In the genomic region with DNA sequence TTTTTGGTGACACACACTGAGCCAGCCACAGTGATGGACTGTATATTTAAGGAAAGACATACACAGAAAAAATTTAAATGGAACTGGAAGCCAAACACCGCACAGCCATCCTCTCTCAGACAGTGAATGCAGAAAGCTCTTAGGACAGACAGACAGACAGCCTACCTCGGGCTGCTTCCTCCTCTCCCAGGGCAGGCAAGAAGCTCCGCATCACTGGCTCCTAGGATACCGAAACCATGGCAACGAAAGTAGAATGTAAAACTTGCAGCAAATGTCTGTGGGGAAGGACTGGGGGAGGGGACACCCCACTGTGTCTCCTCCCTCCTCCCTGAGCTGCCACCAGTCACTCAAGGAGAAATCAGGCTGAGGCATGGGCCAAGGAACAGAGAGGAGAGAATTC, we compare ENCODE assay signal across 8 mouse cellular contexts. TPM values are rescaled to one million over a fixed set of nuclear protein-coding genes. Genes with fewer than 3 reads are reported as not detected.
DNase-seq lines count a peak whose midpoint lies in the region; ATAC-seq lines count a peak whose summit lies in the region.

No protein-coding gene starts in this region.

- peaks cover 19% of the 10 kb centered on the region for H3K36me3 ChIP-seq in heart, embryonic 11.5 days (ENCODE audit: control insufficient read depth, insufficient read depth, low read length)
- peaks cover 32% of the 10 kb centered on the region for H3K36me3 ChIP-seq in midbrain, embryonic 12.5 days

- peak; percentile 89 for DNase-seq in heart, adult 11 months
- peak; percentile 80 for DNase-seq in ZHBTc4 (ENCODE audit: low read depth, low spot score)
- DNase-seq in frontal cortex, postnatal 10 days (ENCODE audit: low spot score in 2 of 2), result peak; percentile 81 to 90
- DNase-seq in layer of hippocampus, postnatal 10 days (ENCODE audit: low spot score in 2 of 2), result peak; percentile 64 to 75
- peak; percentile 68 for DNase-seq in thymus, postnatal 14 days
- DNase-seq in cerebellum, postnatal 14 days, result no peak

- no peaks in the 10 kb centered on the region for H3K9me3 ChIP-seq in heart, embryonic 11.5 days (replicated peaks; ENCODE audit: control insufficient read depth, low read length)
- H3K9me3 ChIP-seq in midbrain, embryonic 12.5 days, result no peaks in the 10 kb centered on the region

- H3K4me3 ChIP-seq in heart, embryonic 11.5 days (ENCODE audit: low read depth, low read length), result no peak overlapping the region
- no peak overlapping the region for H3K4me3 ChIP-seq in midbrain, embryonic 12.5 days

- WGBS in heart, embryonic 11.5 days (ENCODE audit: insufficient replicate concordance), result 59% methylated on average over 5 of the region's 5 CpGs
- 7% methylated on average over 5 of the region's 5 CpGs for WGBS in midbrain, embryonic 12.5 days

- no peak overlapping the region for H3K9ac ChIP-seq in heart, embryonic 11.5 days (ENCODE audit: low read depth, low read length)
- peak overlapping the region; percentile 37; the same call in 1 of the 2 replicates for H3K9ac ChIP-seq in midbrain, embryonic 12.5 days (replicated peaks)

- H3K4me2 ChIP-seq in heart, embryonic 11.5 days, result no peak overlapping the region
- H3K4me2 ChIP-seq in midbrain, embryonic 12.5 days (replicated peaks), result peak overlapping the region; percentile 41

- peaks cover 40% of the 10 kb centered on the region for H3K4me1 ChIP-seq in heart, embryonic 11.5 days (ENCODE audit: control insufficient read depth, insufficient read depth, low read length)
- peaks cover 72% of the 10 kb centered on the region for H3K4me1 ChIP-seq in midbrain, embryonic 12.5 days

- no peaks in the 10 kb centered on the region for H3K27me3 ChIP-seq in heart, embryonic 11.5 days (ENCODE audit: control insufficient read depth, insufficient read depth, low read length)
- H3K27me3 ChIP-seq in midbrain, embryonic 12.5 days, result no peaks in the 10 kb centered on the region

- no peak overlapping the region for H3K27ac ChIP-seq in heart, embryonic 11.5 days (ENCODE audit: low read depth, low read length)
- H3K27ac ChIP-seq in midbrain, embryonic 12.5 days (replicated peaks), result peak overlapping the region; percentile 99

- no peak for ATAC-seq in heart, embryonic 11.5 days (replicated peaks; ENCODE audit: insufficient number of reproducible peaks, low FRiP score, low TSS enrichment)
- peak; percentile 9; the same call in 1 of the 2 replicates for ATAC-seq in midbrain, embryonic 12.5 days (ENCODE audit: low FRiP score, low read depth)

RNA-seq across cellular contexts. Expression of a gene that starts 18.2 kb away (rescaled TPM):
- polyA plus RNA-seq in heart, embryonic 11.5 days (2014; fragmentation: Nextera tagmentation; extraction: Ambion mirVana), result 30.3 and 31.3 TPM in 2 replicates
- total RNA-seq in layer of hippocampus, postnatal 10 days (2021), result 10 to 100 TPM; 43.9 to 44.2 TPM
- polyA plus RNA-seq in midbrain, embryonic 12.5 days (2016; fragmentation: Nextera tagmentation; extraction: Ambion mirVana), result 22.5 and 22.7 TPM in 2 replicates

RNA-seq across cellular contexts. Expression of a gene that starts 54.1 kb away (rescaled TPM):
- 1.9 and 3.4 TPM in 2 replicates for polyA plus RNA-seq in heart, embryonic 11.5 days (2014; fragmentation: Nextera tagmentation; extraction: Ambion mirVana)
- 10 to 100 TPM; 73.6 to 94.2 TPM for total RNA-seq in layer of hippocampus, postnatal 10 days (2021)
- polyA plus RNA-seq in midbrain, embryonic 12.5 days (2016; fragmentation: Nextera tagmentation; extraction: Ambion mirVana), result 47.6 and 51.6 TPM in 2 replicates

Comparison
In these comparisons a context has a peak if more than half of its experiments do, and no peak if none do; other contexts are left out.
1. DNase-seq: peak in heart, adult 11 months (single experiment), ZHBTc4 (single experiment), frontal cortex, postnatal 10 days (2 of 2), layer of hippocampus, postnatal 10 days (2 of 2) and thymus, postnatal 14 days (single experiment); none in cerebellum, postnatal 14 days (0 of 2).
2. RNA of a gene that starts 54.1 kb away (polyA plus RNA-seq): 47.6 to 51.6 TPM in midbrain, embryonic 12.5 days; 1.9 to 3.4 TPM in heart, embryonic 11.5 days; every median in the first group is over 10 times any median in the second.